Mouse (Mus musculus) liver, embryonic 14.5 days (tissue): ENCODE results near the gene Tmem232.

Experiments used
- CTCF ChIP-seq: IDR thresholded peaks from 2 replicates; pipeline ENCODE4 v1.5.1; 2016; ENCODE audit warnings: antibody characterized with exemption, low read depth, control low read depth
- EP300 ChIP-seq: IDR thresholded peaks from 2 replicates; pipeline ENCODE4 v1.6.1; 2016; ENCODE audit warnings: antibody characterized with exemption, low read depth

DNA sequence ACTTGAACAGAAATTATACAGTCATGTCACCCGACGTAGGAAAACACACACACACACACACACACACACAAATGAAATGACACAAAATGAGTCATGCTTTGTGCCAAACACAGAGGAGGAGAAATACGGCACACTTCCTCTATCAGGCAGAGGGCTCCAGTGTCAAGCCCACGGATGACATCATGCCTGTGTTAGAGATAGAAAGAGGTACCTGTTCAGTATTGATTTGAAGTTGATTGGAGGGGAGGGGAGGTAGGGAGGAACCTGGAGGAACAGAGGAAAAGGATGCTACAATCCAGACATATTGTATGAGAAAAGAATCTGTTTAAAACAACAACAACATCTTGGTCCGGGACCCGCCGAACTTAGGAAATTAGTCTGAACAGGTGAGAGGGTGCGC is 209.8 kb downstream of the Tmem232 start:
- no peak for TF ChIP-seq CTCF
- no peak for TF ChIP-seq EP300
